In the genomic region with DNA sequence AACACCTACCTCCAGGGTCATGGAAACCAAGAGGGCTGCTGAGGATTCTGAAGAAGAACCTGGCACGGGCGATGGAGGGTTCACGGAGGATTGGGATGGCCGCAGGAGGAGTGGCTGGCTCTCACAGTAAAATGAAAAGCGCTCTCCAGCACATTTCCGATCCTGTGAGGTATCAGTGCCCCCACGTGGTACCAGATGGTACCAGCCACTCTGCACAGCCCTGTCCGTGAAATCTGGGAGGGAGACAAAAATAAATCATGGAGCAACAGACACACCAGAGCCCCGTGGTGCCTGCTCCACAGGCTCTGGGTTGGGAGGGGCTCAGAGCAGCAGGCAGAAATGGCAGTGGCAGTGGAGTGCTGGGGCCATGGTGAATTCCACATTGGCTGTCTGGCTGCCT, we compare ENCODE assay signal across 10 mouse cellular contexts. TPM values are rescaled to one million over a fixed set of nuclear protein-coding genes. Genes with fewer than 3 reads are reported as not detected.
DNase-seq lines count a peak whose midpoint lies in the region; ATAC-seq and TF ChIP-seq lines count a peak whose summit lies in the region.
"Had no signal": no experiment of that assay in that cellular context is flagged by ENCODE, and none has a peak within 500 bp of the region (broad histone marks: within the 10 kb centered on the region; RNA-seq: fewer than 3 reads in every experiment).

No protein-coding gene starts in this region.

- H3K4me1 ChIP-seq in liver, postnatal 0 days (ENCODE audit: insufficient read depth) = no peaks in the 10 kb centered on the region
- H3K4me1 ChIP-seq in liver, embryonic 11.5 days (replicated peaks; ENCODE audit: control insufficient read depth, insufficient read depth, low read length) = no peaks in the 10 kb centered on the region
- H3K4me1 ChIP-seq in cortical plate, adult 2 months (ENCODE audit: control insufficient read depth, insufficient read depth, low read length) = 0 out of 2 replicates have a peak, but pooled peaks cover 3% of the 10 kb centered on the region
- peaks cover 11% of the 10 kb centered on the region for H3K4me1 ChIP-seq in olfactory bulb, adult 2 months (ENCODE audit: control insufficient read depth, insufficient read depth, low read length)

- intact Hi-C loops in heart, postnatal 10 days (cut with DNase I) = loop anchor here (2.0 kb wide), 1 partner anchor 401 kb away; no protein-coding TSS in a partner anchor
- intact Hi-C loops in left cerebral cortex, postnatal 25 days (cut with DNase I) = loop anchor here (1.0 to 10.0 kb wide), 2 partner anchors 54 to 399 kb away; no protein-coding TSS in a partner anchor

- ATAC-seq in liver, postnatal 0 days = no peak
- no peak for ATAC-seq in liver, embryonic 11.5 days (replicated peaks; ENCODE audit: low FRiP score)

- 33% methylated on average over 9 of the region's 9 CpGs for WGBS in liver, postnatal 0 days (ENCODE audit: insufficient replicate concordance)
- WGBS in liver, embryonic 11.5 days = 24% methylated on average over 9 of the region's 9 CpGs
- 17% methylated on average over 9 of the region's 9 CpGs for WGBS in olfactory bulb, adult 2 months

- no peaks in the 10 kb centered on the region for H3K9me3 ChIP-seq in liver, postnatal 0 days (ENCODE audit: low read length)
- H3K9me3 ChIP-seq in liver, embryonic 11.5 days (ENCODE audit: control insufficient read depth, low read length) = no peaks in the 10 kb centered on the region

- no peaks in the 10 kb centered on the region for H3K36me3 ChIP-seq in liver, postnatal 0 days (replicated peaks; ENCODE audit: insufficient read depth, low read length)
- no peaks in the 10 kb centered on the region for H3K36me3 ChIP-seq in liver, embryonic 11.5 days (ENCODE audit: control insufficient read depth, insufficient read depth, low read length)

- peak; percentile 34 for TF ChIP-seq CTCF in liver, postnatal 0 days (IDR thresholded peaks at IDR 0.05; ENCODE audit: low read depth)
- peak; percentile 31; the same call in 1 of the 2 replicates for TF ChIP-seq CTCF in cortical plate, adult 2 months (IDR thresholded peaks at IDR 0.05; ENCODE audit: extremely low read depth, insufficient read depth, low read length)
- TF ChIP-seq CTCF in olfactory bulb, adult 2 months (IDR thresholded peaks at IDR 0.05; ENCODE audit: insufficient read depth, low read depth, low read length) = 0 out of 2 replicates have a peak, but pooled peaks have one; percentile 29

- no peak overlapping the region for H3K9ac ChIP-seq in liver, postnatal 0 days (replicated peaks)
- H3K9ac ChIP-seq in liver, embryonic 11.5 days (ENCODE audit: low read depth, low read length) = no peak overlapping the region

- no peak for DNase-seq in liver, postnatal 0 days
- no peak for DNase-seq in liver, embryonic 11.5 days (ENCODE audit: low spot score)
- DNase-seq in heart, postnatal 10 days = peak; percentile 54 to 61
- peak; percentile 49 to 79 for DNase-seq in left cerebral cortex, postnatal 25 days (ENCODE audit: low spot score in 2 of 2)
- no peak for DNase-seq in B cell, adult 2 months
- DNase-seq in adipocyte (ENCODE audit: low spot score) = no peak

- no peak for TF ChIP-seq POLR2A in cortical plate, adult 2 months (IDR thresholded peaks at IDR 0.05; ENCODE audit: extremely low read depth, insufficient read depth, low read length)
- no peak for TF ChIP-seq POLR2A in olfactory bulb, adult 2 months (IDR thresholded peaks at IDR 0.05; ENCODE audit: insufficient read depth, low read depth, low read length)

- H3K4me3 ChIP-seq in liver, postnatal 0 days (ENCODE audit: low read depth, low read length) = no peak overlapping the region
- H3K4me3 ChIP-seq in liver, embryonic 11.5 days (ENCODE audit: low read depth, low read length) = no peak overlapping the region
- no peak overlapping the region for H3K4me3 ChIP-seq in cortical plate, adult 2 months (ENCODE audit: insufficient read depth, low read length)
- H3K4me3 ChIP-seq in olfactory bulb, adult 2 months (ENCODE audit: insufficient read depth, low read depth, low read length) = no peak overlapping the region
- H3K4me3 ChIP-seq: myocyte had no signal

- TF ChIP-seq EP300 in liver, postnatal 0 days (IDR thresholded peaks at IDR 0.05; ENCODE audit: low read depth) = no peak

- H3K27me3 ChIP-seq in liver, postnatal 0 days (ENCODE audit: insufficient read depth, low read length) = no peaks in the 10 kb centered on the region
- peaks cover 3% of the 10 kb centered on the region; the same call in 1 of the 2 replicates for H3K27me3 ChIP-seq in liver, embryonic 11.5 days (replicated peaks; ENCODE audit: control insufficient read depth, insufficient read depth, low read length)

- no peak overlapping the region for H3K4me2 ChIP-seq in liver, postnatal 0 days (ENCODE audit: low read depth, low read length)
- H3K4me2 ChIP-seq in liver, embryonic 11.5 days = no peak overlapping the region

- H3K27ac ChIP-seq in liver, postnatal 0 days (ENCODE audit: low read depth) = no peak overlapping the region
- no peak overlapping the region for H3K27ac ChIP-seq in liver, embryonic 11.5 days (ENCODE audit: low read depth, low read length)
- no peak overlapping the region for H3K27ac ChIP-seq in cortical plate, adult 2 months (ENCODE audit: insufficient read depth, low read length)
- no peak overlapping the region for H3K27ac ChIP-seq in olfactory bulb, adult 2 months (ENCODE audit: insufficient read depth, low read depth, low read length)

RNA-seq across cellular contexts. Expression of a gene that starts 18.6 kb away (rescaled TPM):
- 0.05 and 0.09 TPM in 2 replicates for polyA plus RNA-seq in liver, postnatal 0 days (2015; fragmentation: Nextera tagmentation; extraction: Ambion mirVana)
- polyA plus RNA-seq in liver, embryonic 11.5 days (2014; fragmentation: Nextera tagmentation; extraction: Ambion mirVana) = 1.5 and 1.9 TPM in 2 replicates
- 0.93 and 1.9 TPM in 2 replicates for polyA plus RNA-seq in cortical plate, adult 2 months (2012; rRNA removed)
- 10 to 100 TPM; 14.3 to 21.5 TPM for total RNA-seq in heart, postnatal 10 days (2021)
- 1 to 10 TPM; 3.2 to 7.8 TPM for total RNA-seq in left cerebral cortex, postnatal 25 days (2021)
- polyA plus RNA-seq in olfactory bulb, adult 2 months (2012; ENCODE audit: insufficient read depth, insufficient read length, low replicate concordance, missing spikeins) = not detected in 2 replicates
- total RNA-seq: hematopoietic stem cell, adult 5-6 weeks had no signal
- polyA plus RNA-seq: myocyte had no signal

Comparison
In these comparisons a context has a peak if more than half of its experiments do, and no peak if none do; other contexts are left out.
1. DNase-seq: peak in heart, postnatal 10 days (2 of 2) and left cerebral cortex, postnatal 25 days (2 of 2); none in liver, postnatal 0 days (single experiment), liver, embryonic 11.5 days (single experiment), B cell, adult 2 months (0 of 2) and adipocyte (single experiment).
2. Peak in every context shown above with its lines, with median percentiles within 50 percentile points of each other: CTCF ChIP-seq.